Mouse (Mus musculus) cerebellum, postnatal 25 days (tissue): ENCODE measurements around the gene Dio3.

Source experiments
- DNase-seq, 2 experiments: peaks; one replicate each; pipeline ENCODE4 v3.0.0; 2021; ENCODE audit warnings: mixed read lengths in 2 of 2

The Dio3 gene

DNA sequence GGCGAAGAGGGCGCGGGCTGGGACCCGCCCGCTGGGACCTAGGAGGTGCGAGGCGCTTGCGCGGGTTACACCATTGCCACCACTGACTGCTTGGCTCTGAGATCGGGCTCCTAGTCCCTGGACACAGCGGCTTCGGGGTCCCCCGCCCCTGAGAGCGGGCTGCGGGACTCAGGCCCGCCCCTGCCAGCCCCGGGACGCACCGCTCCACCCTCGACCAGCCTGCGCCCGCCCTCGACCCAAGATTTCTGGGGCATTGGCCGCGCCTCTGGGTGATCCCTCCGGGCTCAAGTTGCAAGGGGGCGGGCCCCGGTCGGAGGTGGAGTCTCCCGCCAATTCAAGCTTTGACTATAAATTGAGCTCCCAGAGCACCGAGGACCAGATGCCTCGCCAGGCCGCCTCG, at the start of gene Dio3:
Gene Dio3, plus strand, starts transcription at position 216 of the 400 bp plus-strand sequence.
- no peak for DNase-seq

DNA sequence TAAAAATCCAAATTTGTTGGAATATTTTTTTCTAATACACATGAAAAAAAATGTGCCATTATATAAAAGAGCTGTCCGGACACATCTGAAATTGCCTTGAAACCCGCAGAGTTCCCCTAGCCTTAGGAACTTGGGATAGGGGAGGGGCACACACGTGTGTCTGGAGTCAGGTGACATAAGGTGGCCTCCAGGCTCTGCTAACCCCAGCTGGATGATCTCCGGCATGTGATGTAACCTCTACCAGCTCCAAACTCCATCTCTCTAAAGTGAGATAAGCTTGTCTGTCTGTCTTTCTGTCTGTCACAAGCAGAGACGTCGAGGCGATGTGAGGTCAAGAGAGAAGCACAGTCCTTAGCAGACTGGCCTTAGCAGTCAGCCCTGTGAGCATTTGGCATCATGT, 48.6 kb upstream of the Dio3 start:
- no peak for DNase-seq

DNA sequence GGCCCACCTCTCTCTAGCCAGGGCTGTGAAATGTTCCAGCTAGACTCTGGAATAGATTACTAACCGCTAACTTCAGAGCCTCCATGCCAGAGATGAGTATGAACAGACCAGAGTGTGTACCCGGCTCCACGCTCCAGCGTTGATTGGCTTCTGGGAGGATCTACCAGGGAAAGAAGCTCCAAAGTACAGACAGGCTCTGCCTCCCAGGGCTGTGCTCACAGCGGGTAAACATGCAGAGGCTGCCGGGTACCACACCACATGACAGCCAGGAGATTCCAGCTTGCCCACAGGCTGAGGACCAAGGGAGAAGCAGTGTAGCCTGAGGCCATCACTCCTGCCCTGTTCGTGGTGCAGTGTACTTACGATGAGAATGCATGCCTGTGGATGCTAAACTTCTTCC, 48.1 kb upstream of the Dio3 start:
- no peak for DNase-seq

GRCm38 (mm10) chr12:110231709-110232600, 46.9 kb upstream of the Dio3 start:
- no peak for DNase-seq

GRCm38 (mm10) chr12:110235908-110236307, 43.0 kb upstream of the Dio3 start:
- DNase-seq: no peak

- DNase-seq: no peak
Measured at GRCm38 (mm10) chr12:110237046-110237445, 41.8 kb upstream of the Dio3 start.

DNA sequence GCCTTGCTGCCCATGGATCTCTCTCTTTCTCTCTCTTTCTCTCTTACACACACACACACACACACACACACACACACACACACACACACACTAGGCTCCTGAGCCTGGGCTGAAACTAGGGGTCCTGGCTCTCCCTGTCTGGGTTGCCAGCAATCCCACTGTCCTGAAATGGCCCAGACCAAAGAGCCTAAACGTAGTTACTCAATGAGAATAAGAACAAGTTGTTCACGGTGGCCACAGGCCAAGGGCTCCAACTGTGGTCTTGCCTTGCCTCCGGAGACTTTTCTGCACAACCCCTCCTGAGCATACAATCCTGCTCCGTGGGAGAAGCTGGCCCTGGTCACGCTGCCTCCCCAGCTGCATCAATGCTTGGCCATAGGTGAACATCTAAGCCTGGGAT, 39.5 kb upstream of the Dio3 start:
- no peak for DNase-seq

- DNase-seq: no peak
Measured at GRCm38 (mm10) chr12:110244581-110244980, 34.3 kb upstream of the Dio3 start.

- DNase-seq: no peak
Measured at GRCm38 (mm10) chr12:110245461-110245860, 33.4 kb upstream of the Dio3 start.

GRCm38 (mm10) chr12:110252163-110252575, 26.7 kb upstream of the Dio3 start:
- no peak for DNase-seq

- no peak for DNase-seq
Measured at GRCm38 (mm10) chr12:110255731-110256130, 23.1 kb upstream of the Dio3 start.

DNA sequence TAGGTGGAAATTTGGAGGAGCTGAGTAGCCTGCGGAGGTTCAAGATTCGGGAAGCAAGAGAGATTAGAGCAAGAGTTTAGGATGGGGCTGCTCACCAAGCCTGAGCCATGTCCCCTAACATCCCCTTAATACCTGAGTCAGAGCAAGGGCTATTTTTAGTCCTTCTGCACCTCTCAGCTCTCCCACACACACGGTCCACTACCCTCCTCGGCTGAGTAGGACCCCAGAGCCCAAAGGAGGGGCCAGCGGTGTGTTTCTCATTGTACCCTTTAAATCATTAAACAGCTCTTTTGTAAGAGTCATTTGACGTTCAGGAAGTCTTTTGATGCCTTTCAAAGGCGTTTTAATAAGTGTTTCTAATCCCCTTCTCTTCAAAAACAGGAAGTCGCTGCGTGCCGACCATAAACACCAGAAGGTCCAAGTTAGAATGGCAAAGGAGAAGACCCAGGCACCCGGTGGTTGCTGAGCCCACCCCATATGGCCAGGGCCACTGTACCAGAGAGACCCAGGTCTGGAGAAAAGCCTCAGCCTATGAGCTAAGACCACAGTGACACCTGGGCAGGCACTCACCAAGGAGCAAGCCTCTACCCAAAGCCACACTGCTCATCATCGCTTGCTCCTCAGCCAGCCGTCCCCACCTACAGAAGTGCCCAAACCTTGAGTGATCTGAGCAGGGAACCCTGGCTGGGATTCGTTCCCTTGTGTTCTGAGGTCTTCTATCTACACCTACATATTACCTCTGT, 22.2 kb upstream of the Dio3 start:
- DNase-seq: no peak

DNA sequence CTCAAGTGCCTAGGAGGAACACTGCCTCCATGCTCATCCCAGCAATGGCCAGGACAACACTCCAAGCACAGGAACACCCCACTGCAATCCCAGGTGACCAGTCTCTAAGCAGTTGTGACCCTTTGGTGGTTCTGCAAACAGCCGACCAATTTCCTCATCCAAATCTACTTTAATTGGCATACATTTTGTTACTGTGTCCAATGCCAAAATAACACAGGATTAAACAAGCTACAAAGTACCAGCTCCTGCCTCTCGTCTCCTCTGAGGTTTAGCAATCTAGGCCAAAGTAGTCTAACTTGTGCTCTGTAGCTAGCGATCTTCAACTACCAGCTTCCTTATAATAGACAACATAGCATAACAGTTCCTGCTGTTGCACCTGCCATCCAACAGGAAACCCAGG, 10.6 kb upstream of the Dio3 start:
- DNase-seq: no peak

GRCm38 (mm10) chr12:110269686-110270085, 9.2 kb upstream of the Dio3 start:
- DNase-seq: no peak

DNA sequence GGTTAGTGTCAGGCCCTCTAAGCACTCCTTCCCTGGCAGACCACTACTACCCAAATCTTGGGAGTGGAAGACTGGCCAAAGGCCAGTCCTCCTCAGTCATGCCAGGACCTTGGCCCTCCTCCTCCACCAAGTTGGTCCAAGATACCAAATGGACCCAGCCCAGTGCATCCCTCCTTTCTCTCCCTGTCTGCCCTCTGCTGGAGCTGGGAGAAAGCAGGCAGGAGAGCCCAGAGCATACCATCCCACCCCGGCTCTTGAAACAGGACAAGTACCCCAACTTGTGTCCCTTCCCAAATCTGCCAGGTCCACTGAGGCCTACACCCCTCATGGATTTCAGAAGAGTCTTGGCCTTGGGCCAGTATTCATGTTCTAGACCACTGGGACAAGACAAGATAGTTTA, 2.8 kb upstream of the Dio3 start:
- DNase-seq: no peak

- no peak for DNase-seq
Measured at GRCm38 (mm10) chr12:110277259-110277964, 1.5 kb upstream of the Dio3 start.

GRCm38 (mm10) chr12:110277965-110278307, 932 bp upstream of the Dio3 start:
- DNase-seq: no peak

- DNase-seq: no peak
Measured at GRCm38 (mm10) chr12:110280373-110280772, 1.5 kb downstream of the Dio3 start.

DNA sequence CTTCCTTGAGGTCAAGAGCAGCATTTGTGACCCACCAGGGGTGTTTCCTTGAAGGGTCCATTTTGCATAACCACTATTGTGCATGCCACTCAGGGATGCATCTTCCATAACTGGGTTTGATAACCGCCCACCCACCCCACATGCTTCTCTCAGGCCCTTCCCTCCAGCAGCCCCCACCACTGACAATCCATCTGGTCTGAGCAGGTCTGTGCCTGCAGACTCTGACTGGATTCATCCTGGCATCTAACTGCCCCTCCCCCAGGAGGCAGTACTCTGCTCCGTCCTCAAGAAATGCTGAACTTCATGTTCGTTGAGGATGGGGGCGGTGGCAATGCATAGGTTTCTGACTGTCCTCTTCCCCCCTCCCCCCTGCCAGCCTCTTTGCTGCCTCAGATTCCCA, 4.9 kb downstream of the Dio3 start:
- no peak for DNase-seq

- DNase-seq: no peak
Measured at GRCm38 (mm10) chr12:110292816-110293215, 13.9 kb downstream of the Dio3 start.

GRCm38 (mm10) chr12:110294891-110295290, 16.0 kb downstream of the Dio3 start:
- no peak for DNase-seq

DNA sequence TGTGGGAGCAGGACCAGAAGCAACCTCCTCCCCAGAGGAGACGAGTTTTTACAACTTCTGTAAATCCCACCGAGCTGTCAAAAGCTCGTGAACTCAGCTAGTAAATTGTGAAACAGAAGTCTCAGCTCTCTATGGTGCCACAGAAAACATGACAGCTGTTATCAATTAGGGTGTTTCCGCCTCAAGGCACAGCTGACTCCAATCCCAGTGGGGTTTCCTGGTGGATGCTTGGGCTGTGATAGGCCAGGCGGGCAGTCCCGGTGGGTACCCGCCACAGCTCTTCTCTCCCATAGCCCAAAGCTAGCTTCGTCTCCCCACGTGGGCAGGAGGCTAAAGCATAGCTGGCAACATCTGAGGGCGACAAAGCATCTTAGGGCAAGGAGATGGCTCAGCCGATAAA, 19.8 kb downstream of the Dio3 start:
- no peak for DNase-seq

- DNase-seq: no peak
Measured at GRCm38 (mm10) chr12:110319696-110320095, 40.8 kb downstream of the Dio3 start.
